Mouse (Mus musculus) adrenal gland, postnatal 25 days (tissue): Measurements from ENCODE around the gene Agps. TPM values are rescaled to one million over a fixed set of nuclear protein-coding genes. Genes with fewer than 3 reads are reported as not detected.

Experiments used
- DNase-seq: peaks from one replicate; pipeline ENCODE4 v3.0.0; 2021; ENCODE audit warnings: mixed read lengths
- long read RNA-seq: library from polyadenylated mRNA; stranded (forward); transcript quantifications from one replicate; pipeline ENCODE4 v2.0.0, GENCODE M21; 2021
- total RNA-seq: library from RNA; stranded (reverse); gene quantifications from 2 replicates; pipeline ENCODE4 v1.2.3, GENCODE M21; 2021

Agps gene
- total RNA-seq = 39.8 and 46.6 TPM in 2 replicates
- long read RNA-seq, full-length matches to known transcripts = 23 of 35 reads
- long read RNA-seq, partial matches to known transcripts = 7 of 35 reads
- long read RNA-seq, other reads (novel, unspliced or antisense) = 5 of 35 reads

DNA sequence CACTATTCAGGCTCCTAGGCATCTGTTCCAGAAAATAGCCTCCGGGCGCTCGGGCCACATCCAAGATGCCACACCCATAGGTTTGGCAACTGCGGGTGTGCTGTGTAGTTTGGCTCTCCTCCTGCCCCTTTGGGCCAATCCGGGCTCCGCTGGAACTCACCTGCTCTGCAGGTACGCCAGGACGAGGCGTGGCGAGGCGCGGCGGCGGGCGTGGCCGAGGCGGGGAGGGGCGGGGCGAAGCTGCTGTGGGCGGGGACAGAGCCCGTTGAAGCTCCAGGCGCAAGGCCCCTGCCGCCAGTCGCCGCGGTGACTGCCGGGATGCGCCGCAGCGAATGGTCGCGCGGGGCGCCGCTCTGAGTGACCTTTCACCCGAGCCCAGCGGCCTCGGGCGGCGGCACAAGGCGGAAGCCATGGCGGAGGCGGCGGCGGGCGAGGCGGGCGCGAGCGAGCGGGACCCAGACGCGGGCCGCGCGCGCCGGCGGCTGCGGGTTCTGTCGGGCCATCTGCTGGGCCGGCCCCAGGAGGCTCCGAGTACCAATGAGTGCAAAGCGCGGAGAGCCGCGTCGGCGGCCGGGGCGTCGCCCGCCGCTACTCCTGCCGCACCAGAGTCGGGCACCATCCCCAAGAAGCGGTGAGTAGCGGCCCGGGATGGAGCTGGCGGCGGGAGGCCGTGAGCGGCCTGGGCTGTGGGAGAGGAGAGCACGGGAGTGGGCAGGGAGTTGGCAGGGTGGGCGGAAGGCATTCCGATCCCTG, at the start of gene Agps:
Gene Agps, plus strand, starts transcription at position 297 of the 753 bp plus-strand sequence.
- peak; percentile 90 for DNase-seq

DNA sequence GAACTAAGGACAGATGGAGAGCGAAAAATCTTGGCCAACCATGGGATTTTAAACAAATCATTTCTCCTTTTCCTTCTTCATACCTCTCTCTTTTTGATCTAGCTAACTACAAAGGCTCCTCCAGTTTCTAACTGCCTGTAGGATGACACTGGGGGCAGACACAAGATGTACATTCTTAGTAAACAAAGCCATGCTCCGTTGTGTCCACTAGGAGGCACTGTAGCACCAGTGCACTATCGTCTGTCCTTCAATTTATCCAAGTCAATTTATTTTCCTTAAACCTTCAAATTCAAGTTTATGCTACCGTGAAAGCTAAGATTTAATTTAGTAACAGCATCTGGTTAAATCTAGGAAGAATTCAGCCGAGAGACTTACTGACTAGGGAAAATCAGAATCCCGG, 45.9 kb upstream of the Agps start:
- peak; percentile 47 for DNase-seq

DNA sequence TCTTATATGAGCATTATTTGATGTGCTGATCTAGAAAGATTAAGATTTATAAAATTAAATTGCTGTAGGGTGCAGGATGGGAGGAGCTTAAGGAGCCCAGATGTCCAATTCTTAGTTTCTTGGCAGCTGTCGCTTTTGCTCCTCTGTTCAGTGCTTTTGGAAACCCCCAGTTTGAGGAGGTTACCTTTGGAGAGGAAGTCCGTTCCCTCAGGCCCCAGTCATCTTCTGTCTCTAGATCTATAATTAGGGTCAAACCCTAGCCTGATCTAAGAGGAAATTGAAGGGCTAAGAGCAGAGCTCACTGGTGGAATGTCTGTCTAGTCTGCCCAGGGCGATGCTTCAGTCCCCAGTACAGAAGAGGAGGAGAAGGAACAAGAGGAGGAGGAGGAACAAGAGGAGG, 43.5 kb upstream of the Agps start:
- no peak for DNase-seq

DNA sequence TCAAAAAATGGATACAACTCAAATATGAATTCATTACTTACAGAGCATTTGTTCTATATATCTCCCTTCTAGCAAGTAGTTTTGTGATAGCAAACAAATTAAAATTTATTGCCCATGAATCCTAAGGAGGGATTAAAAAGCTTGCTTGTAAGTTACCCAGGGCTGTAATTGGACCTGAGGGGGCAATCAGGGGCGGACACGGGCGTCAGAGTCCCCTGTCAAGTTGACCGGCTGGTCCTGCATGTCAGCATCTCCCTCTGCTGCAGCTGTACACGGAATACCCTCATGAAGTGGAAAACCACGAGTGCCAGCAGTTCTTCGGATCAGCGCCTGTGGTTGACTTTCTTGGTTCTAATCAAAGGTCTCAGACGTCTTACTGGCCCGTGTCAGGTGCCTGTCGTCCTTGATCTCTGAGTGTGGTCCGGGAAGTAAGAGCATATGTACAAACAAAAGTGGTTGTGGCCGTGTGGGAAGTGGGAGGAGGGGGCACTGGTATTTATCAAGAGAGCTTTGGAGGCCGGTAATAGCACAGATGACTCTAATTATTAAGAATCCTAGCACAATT, 41.9 kb upstream of the Agps start:
- no peak for DNase-seq

DNA sequence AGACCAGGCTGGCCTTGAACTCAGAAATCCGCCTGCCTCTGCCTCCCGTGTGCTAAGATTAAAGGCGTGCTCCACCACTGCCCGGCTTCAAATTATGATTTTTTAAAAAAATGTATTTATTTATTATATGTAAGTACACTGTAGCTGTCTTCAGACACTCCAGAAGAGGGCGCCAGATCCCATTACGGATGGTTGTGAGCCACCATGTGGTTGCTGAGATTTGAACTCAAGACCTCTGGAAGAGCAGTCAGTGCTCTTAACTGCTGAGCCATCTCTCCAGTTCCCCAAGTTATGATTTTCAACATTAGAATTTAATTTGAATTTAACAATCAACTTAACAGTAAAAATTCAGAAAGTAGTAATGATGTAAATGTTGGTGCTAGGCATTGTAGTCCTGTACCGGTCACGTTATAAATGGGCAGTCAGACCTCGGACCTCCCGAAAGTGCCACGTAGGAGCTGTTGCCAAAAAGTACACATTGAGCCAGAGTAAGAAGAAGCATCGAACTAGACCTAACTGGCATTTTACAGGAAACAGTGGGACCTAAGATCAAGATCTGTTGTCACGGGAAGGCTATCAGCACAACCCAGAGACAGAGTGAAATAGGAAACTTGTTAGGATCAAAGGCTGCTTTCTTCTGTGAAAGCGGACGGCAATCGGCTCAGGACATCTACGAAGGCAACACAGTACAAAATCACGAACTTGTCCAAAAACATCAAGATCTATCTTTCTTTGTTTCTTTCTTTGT, 40.2 kb upstream of the Agps start:
- DNase-seq = no peak

DNA sequence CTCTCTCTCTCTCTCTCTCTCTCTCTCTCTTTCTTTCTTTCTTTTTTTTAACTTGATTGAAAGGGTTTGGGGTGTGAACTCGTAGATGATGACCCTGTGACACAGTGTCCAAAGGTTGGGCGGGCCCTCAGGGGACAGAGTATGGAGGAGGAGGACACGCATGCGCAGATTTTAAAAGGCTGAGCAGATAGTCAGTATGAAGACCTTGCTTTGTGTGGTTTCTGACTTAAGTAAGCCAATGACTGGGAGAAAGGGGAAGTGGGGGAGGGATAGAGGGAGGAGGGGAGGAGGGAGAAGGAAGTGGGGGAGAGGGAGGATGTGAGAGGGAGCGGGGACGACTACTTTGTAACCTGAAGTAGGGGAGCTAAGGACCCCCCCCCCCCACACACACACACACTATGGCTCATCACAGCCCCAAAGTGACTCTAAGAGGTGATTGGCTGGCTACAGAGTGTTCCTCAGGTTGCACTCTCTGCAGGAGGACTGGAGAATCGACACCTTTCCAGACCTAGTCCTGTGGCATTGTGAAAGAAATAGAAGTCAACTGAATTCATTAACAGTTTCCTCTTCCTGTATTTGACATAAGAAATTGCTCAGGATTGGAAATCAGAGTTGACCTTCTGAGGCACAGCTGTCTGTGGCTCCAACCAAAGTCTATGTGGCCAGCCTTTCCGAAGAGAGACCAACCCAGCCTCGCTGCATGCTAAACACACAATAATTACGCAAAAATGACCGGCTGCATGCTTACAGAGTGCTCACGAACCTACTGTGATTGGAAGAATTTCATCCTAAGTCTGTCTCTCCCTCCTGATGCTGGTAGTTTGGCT, 39.4 kb upstream of the Agps start:
- peak; percentile 42 for DNase-seq

DNA sequence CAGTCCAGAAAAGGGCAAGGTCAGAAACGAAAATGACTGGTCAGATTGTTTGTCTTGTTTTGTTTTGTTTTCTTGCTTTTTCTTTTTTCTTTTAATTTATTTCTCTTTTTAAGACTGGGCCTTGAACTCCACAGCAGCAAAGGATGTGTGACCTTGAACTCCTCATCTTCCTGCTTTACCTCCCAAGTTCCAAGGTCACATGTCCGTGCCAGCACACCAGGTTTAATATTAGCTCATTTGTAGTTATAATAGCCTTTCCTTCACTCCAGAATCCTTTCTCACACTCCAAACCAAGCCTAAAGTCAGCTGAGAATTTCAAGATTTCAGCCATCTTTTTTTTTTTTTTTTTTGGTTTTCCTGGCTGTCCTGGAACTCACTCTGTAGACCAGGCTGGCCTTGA, 35.8 kb upstream of the Agps start:
- DNase-seq = no peak

DNA sequence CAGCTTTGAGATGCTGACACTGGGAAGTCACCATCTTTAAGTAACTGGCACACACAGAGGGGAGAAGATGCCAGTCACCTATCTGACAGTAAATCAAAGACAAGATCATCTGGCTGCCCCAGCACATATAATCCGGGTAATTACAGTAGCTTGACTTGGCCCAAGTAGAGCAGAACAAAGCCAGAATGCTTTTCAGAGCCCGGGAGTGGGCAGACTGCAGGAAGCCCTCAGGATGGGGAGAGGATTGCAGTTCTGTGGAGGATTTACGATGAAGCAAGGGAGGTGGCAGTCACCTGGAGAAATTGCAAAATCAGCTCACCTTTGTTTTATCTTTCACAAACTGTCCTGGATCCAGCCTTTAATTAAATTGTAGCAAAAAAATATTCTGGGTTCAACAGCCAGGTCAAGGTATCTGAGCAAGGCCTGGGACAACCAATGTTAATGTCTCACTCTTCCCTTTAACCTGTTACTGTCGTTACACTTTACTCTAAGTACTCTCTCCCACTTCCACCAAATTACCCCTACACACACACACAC, 33.5 kb upstream of the Agps start:
- no peak for DNase-seq

DNA sequence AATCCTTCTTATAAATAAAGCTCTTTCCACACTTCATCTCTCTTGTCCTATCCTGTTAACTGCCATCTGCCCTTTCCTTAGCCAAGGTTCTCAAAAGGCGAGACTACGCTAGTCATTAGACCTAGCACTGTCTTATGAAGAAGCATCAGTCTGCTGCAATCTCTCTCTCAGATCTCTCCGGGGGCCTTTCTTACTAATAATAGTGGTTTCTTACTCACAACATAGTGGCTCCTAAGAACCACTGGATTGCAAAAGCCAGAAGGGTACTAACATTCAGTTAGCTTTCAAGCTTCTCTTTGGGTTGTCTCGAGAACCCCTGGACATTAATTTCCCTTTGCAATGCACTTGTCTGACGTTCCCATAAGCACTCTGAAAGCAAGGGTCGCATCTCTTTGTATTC, 26.2 kb upstream of the Agps start:
- no peak for DNase-seq

DNA sequence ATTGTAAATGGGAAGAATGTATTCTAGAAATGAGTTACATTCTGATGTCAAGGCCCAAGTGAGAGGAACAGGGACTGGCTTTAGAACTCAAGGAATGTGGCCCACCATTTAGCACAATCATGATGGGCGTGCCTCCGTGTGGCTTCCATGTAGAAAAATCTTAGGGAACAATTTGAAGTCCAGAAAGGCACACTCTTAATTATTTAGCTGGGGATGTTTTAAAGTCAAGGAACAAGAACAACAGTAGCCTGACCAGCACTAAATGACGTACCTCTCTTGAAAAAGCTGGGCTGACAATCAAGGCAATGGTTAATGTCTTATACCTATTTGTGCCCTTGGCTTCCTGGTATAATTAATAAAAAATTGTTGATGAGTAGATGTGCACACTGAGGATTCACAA, 25.1 kb upstream of the Agps start:
- DNase-seq = no peak

DNA sequence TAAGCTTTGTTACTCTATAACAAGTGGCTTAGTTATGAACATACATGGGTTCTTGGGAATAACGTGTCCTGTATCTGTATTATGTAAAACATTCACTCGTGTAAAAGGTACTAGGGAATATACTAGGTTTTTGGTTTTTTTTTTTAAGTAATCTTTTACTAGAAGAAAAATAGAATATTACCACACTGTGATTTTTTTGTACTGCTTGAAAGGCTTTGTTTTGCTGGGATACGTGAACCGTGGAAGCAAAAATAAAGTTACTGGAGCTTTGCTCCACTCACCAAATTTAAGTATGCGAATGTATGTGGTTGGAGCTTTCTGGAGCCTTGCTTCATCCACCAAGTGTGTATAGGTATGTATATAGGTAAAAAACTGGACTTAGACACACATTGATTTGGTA, 24.5 kb upstream of the Agps start:
- DNase-seq = no peak

DNA sequence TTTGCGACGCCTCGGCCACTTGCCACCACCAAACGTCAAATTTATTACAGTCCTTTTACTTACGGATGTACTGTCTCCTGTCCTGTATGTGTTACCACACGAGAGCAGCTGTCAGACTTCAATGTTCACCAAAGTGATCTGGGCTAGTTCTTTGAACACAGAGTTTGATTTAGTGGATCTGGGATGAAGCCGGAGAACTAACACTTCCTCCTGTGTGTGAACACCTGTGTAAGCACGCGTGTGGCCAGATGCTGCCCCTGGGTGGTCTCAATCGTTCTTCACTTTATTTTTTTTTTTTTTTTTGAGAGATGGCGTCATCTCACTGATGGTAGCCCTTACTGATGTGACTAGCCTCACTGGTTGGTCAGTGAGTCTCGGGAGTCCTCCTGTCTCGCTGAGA, 17.1 kb upstream of the Agps start:
- no peak for DNase-seq

DNA sequence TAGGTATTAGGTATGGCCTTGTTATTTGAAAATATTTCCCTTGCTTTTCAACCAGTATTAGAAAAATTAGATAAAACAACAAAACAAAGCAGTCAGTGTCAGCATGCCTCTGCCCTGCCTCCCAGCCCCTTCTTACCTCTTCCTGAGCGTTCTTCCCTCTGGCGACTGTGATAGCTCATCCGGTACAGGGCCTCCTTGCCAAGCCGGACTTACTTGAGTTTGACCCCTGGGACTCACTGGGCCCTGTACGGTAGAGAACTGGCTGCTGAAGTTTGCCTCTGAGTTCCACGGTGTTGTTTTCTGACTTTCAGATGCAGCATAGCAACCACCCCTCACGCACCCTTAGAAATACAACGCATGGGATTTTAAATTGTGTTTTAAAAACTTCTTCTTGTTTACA, 16.5 kb upstream of the Agps start:
- DNase-seq = no peak

DNA sequence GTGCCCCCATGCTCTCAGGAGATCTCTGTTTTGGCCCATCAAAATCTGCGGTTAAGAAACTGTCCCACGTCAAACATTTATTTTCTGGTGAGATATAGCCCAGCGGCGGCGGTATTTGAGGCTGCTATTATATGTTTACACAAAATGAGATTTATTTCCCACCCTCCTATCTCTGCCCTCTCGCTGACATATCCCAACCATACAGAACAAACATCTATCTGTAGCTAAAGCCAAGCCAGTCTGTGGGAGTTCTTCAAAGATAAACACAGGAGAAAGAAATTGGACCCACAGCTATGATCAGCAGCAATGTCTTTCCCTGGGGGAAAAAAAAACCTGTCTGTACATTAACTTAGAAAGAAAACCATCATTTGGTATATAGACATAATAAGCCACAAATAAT, 15.3 kb upstream of the Agps start:
- no peak for DNase-seq

DNA sequence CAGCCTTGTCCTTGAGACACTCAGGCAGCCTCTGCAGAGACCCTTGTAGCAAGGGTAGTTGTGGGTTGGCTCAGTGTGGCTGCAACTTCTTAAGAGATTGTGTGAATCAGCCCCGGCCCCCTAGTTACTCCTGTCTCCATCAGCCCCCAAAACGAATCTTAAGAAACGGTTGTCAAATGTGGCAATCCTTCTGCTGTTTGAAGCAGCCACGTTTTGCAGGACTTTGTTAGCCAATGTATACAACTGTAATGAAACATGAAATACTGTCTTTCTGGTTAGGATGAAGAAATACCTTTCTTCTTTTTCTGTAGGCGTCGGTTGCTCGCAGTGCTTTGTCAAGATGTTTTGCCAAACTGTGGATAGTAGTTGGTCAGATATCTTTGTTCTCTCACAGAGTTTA, 13.3 kb upstream of the Agps start:
- no peak for DNase-seq

DNA sequence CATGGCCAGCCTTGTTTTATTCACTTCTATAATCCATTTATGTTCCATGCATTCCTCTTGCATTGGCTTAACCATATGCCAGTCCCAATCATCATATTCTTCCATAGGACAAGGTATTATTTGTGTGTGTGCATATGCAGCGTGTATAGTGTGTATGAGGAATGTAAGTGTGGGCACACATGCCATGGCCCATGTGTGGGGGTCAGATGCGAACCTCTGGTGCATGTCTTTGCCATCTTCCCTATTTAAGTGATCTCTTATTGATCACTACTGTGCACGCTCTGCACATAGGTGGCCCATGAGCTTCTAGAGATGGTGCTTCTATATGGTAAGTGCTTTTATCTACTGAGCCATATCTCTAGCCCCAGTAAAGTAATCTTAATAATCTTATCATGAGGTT, 12.2 kb upstream of the Agps start:
- no peak for DNase-seq

DNA sequence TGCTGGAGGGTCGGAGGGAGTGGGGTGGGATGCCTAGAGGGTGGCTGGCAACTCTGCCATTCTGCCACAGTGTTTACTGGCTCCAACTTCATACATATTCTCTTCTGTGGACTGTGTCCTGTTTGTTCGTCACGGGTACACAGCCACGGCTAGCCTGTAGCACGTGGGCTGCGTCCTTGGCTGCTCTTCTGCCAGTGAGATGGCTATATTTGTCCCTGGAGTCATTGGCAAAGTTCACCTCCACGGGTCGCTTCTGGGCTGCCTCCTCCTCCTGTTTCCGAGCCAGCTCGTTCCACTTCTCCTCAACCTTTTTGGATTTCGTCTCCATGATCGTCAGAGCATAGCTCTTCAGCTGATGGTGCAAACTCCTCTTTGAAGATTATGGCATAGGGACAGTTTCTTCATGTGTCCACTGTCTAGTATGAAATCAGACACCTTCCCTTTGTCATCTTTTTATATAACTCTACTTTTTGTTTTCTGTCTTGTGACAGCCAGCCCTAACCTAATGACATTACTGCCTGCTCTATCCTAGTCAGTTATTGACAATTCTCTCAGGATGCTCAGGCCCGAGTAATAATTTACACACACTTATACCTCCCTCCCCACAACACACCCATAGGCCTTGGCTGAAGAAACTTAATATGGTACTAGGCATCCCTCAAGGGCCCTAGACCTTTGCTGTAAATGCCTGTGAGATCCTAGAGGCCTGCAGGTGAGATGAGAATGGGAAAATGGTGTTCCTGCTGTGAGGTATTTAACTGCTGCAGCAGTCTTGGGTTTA, 9.8 kb upstream of the Agps start:
- no peak for DNase-seq

DNA sequence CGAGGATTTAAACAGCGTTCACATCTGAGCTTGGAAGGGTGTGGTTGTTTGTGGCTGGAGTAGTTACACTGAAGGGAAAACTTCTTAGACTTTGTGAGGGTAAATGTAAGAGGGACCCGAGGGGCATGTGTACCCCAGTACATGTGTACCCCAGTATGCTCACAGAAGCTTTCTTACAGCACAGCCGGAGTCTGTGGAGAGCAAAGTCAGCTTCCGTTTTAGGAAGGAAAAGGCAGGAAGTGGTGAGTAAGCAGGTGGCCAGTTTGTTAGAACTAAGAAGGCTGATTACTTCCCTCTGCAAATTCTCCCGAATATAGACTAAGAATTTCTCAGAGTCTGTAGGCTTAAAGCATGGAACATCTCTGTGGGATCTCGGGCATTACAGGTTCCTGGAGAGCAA, 8.2 kb upstream of the Agps start:
- no peak for DNase-seq

DNA sequence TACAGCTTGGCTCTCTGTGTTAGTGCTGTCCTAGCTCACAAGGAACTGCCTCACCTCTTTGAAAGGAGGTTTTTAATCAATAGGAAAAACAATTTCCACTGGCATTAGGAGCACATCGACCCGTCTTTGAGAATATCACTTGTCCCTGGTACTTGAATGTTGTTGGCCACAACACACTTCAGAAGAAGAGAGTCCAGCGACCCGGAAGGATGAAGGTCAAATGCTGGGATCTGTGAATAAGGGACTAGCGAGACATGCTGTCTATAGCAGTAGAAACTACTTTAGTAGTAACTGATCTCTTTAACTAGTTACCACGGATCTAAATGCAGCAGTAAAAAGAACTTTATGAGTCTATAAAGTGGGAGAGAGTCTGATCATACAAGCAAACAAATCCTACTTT, 7.8 kb upstream of the Agps start:
- DNase-seq = no peak

DNA sequence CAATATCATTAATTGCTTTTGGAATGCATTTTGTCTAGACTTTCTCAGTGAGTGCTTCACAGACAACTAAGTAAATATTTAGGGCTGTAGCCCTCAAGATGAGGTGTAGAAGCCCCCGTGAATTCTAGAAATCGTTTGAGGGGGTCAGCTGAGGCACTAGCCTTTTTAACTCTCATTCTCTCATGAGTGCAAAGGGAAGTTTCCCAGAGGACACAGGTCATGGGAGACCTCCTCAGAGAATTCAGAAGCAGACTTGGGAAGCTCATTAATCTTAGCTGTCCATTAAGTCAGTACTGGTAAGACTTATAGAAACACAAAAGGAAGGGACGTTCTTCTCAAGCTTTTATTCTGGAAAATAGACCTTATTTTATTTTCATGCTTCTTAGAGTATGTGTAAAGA, 7.1 kb upstream of the Agps start:
- no peak for DNase-seq

DNA sequence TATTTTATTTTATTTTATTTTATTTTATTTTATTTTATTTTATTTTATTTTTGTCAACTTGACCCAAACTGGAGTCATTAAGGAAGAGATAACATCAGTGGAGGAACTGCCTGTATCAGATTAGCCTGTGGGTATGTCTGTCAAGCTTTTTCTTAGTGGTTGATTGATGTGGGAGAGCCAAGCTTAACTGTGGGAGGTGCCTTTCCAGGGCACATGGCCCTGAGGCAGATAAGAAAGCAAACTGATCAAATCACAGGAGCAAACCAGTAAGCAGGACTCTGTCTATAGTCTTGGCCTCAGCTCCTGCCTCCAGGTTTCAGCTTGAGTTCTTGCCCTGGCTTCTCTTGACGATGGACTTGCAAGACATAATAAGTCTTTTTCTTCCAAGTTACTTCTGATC, 6.4 kb upstream of the Agps start:
- DNase-seq = no peak
